Mouse (Mus musculus) spleen, embryonic (tissue): ENCODE results near the gene Pcbd2.

Experiments used
- CTCF ChIA-PET: fragments of 350-600 bp; sonication (Branson Sonifier 250); formaldehyde crosslinking; loops from one replicate; lab custom pipeline; 2022; lab: Charles Lee

Pcbd2 gene

GRCm38 (mm10) chr13:55733628-55734502 is 6.7 kb downstream of the Pcbd2 start:
- CTCF ChIA-PET, result interaction anchor here (0.7 kb wide), 1 partner anchor 20 kb away, joined by 7 read pairs; no protein-coding TSS in a partner anchor

GRCm38 (mm10) chr13:55737885-55738284 is 10.7 kb downstream of the Pcbd2 start:
- CTCF ChIA-PET, result no interaction called here

DNA sequence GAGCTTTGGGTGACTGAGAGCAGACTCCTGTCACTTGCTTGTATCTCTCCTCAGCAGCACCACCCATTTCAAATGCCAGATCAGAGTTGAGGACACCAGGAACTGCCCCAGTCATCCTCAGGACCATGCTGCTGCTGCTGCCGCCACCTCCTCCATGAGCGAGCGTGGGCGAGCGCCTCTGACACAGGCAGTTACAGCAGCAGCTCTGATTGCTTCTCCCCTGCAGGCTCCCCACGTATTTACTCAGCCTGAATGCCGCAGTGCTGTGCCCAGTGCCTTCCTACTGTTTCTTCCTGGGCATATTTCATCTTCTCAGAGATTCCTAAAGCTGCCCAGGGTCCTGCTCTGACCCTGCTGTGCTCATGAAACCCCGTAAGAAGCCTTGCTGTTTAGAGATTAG is 15.1 kb downstream of the Pcbd2 start:
- CTCF ChIA-PET, result no interaction called here

DNA sequence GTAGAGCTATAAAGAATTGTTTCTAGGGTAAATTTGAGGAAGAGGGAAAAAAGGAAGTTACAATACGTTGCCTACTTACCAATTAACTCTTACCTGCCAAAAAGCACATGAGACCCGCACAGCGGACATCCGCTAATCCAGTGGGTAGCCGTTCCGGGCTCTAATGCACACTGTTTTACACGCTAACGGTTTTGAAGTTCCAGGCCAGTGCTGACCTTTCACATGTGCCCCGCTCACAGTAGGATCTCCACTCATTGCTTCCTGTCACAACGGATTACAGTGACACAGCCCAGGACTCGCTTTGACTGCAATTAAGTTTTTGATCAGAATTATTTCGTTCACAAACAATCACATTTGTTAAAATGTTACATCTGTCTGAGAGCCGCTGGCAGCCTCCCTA is 27.2 kb downstream of the Pcbd2 start:
- CTCF ChIA-PET, result interaction anchor here (0.6 kb wide), 1 partner anchor 1722 kb away, joined by 6 read pairs; no protein-coding TSS in a partner anchor

DNA sequence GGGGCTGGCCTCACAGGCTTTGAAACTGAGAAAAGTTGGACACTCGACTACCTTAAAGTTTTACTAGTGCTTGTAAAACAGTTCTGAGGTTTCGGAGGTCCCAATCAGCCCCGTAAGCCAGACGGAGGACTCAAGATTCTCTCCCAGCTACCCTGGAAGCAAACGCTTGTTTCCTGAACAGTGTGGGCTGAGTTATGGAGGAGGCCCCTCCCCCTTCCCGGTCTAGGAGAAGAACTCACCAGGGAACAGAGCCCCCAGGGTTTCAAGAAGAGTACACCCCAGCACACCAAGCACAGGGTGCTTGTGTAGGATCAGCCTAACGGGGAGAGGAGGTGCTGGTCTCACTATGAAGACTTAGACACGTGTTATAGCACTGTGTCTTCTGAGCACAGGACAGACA is 29.6 kb downstream of the Pcbd2 start:
- CTCF ChIA-PET, result no interaction called here

GRCm38 (mm10) chr13:55757645-55758044 is 30.5 kb downstream of the Pcbd2 start:
- CTCF ChIA-PET, result no interaction called here

GRCm38 (mm10) chr13:55760576-55760975 is 33.4 kb downstream of the Pcbd2 start:
- CTCF ChIA-PET, result no interaction called here

GRCm38 (mm10) chr13:55761486-55761885 is 34.3 kb downstream of the Pcbd2 start:
- CTCF ChIA-PET, result no interaction called here

- CTCF ChIA-PET, result no interaction called here
Measured at GRCm38 (mm10) chr13:55774352-55774751, 47.2 kb downstream of the Pcbd2 start.

- CTCF ChIA-PET, result no interaction called here
Measured at GRCm38 (mm10) chr13:55775056-55775455, 47.9 kb downstream of the Pcbd2 start.

DNA sequence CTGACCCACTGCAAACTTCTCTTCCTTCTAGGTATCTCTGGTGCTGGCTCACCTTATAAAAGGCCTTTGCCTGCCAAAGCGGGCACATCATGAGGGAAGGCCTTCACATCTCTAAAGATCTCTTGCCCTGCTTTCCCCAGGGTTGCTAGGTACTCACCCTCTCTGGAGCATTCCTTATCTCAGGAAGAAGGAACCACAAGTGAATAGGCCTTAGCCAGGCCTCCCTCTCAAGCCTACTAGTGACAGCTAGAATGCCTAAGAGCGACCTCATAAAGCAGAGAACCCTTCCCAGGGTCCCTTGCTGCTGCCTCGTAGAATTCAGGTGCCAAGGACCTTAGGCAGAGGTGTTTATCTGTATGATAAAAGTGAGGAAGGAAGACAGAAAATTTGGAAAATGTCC is 57.1 kb downstream of the Pcbd2 start, which contains the start of gene Catsper3:
Gene Catsper3 (plus strand): TSS at position 301 of the 400 bp plus-strand sequence.
- CTCF ChIA-PET, result no interaction called here

DNA sequence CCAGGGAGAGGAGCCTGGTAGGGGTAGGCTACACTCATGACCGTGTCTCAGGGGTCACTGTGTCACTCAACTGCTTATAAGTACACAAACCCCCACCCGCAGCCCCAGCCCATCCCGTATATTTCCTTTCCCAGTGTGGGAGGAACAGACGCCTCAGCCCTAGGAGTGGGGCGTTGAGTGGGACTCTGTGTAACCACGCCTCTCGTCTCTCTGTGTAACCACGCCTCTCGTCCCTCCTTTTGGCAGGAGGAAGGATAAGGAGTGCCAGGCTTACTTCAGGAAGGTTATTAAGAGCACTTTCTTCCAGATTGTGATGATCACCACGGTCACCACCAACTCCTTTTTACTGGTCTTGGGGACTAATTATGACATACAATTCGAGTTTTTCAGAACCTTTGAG is 59.0 kb downstream of the Pcbd2 start:
- CTCF ChIA-PET, result no interaction called here

- CTCF ChIA-PET, result no interaction called here
Measured at GRCm38 (mm10) chr13:55801246-55801645, 74.1 kb downstream of the Pcbd2 start.

GRCm38 (mm10) chr13:55803973-55804372 is 76.8 kb downstream of the Pcbd2 start:
- CTCF ChIA-PET, result no interaction called here

DNA sequence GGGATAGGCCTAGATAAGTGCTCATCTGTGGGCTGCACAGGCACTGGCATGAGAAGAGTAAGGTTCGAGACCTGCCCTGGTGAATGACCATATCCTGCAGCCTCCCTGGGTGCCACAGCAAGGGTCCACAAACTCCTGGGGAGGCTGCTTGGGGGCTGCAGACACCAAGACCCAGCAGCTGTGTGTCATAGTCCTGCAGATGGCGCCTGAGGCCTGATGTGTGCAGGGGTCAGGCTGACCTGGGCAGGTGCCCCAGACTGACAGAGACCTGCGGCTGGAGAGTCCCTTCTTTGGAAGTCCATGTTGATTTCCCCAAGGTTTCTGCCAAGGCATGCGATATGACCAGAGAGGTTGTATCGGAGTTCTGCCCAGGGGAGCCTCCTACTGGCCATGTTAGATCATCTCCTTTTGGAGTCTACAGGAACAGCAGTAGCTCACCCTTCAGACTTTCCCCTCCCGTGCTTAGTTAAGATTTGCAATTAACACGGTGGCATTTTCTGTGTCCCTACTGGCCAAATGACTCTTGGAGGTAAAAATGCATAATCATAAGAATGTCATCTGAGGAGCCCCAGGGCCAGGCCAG is 82.0 kb downstream of the Pcbd2 start:
- CTCF ChIA-PET, result no interaction called here

GRCm38 (mm10) chr13:55809707-55810106 is 82.5 kb downstream of the Pcbd2 start:
- CTCF ChIA-PET, result no interaction called here

DNA sequence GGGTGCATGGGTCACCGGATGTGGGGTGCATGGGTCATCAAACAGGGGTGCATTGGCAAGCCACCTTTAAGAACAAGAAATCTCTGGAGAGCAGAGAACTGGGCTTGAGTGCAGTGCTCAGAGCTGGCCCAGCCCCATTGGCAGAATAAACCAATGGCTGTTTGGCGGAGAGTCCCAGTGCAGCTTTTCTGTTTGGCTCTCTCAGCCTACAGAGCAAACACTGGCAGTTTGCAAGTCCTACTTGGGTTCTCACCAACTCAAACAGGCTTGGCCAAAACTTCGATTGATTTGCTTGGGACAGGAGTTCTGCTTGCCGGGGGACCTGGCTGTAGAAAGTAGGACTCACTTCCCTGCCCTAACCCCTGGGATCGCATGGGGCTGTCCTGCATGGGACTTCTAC is 83.8 kb downstream of the Pcbd2 start:
- CTCF ChIA-PET, result no interaction called here

GRCm38 (mm10) chr13:55813490-55814016 is 86.4 kb downstream of the Pcbd2 start:
- CTCF ChIA-PET, result no interaction called here

DNA sequence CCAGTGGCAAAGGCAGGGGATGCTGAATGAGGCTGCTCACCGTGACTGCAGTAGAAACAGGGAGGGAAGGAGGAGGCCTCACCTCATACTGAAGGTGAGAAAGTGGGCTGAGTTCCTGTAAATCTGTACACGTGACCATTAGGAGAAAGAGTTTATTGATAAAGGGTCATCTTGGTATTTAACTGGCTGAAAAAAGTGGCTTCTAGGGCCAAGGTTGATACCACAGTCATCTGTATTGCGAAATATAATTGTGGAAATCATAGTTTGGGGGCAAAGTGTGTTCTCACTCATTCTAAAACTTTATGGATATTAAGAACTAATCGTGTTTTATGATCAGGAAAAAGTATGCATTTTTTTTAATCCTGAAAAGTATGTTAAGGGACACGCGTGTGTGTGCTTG is 87.7 kb downstream of the Pcbd2 start:
- CTCF ChIA-PET, result no interaction called here

DNA sequence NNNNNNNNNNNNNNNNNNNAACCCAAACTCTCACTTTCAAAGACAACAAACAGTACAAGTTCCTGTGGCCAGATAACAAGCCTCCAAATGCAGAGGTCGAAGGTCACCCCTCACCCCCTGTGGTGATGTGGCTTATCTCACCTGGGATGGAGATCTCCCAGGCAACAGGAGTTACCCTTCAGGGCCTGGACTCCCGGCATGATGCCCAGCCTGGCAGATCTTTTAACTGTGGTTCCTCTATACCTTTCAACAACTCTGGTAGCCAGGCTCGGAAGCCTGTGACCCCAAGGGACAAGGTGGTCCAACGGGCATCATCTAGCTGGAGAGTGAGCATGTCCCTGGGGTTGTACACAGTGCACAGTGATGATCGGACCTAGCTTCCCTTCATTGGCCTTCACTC is 95.3 kb downstream of the Pcbd2 start:
- CTCF ChIA-PET, result no interaction called here

DNA sequence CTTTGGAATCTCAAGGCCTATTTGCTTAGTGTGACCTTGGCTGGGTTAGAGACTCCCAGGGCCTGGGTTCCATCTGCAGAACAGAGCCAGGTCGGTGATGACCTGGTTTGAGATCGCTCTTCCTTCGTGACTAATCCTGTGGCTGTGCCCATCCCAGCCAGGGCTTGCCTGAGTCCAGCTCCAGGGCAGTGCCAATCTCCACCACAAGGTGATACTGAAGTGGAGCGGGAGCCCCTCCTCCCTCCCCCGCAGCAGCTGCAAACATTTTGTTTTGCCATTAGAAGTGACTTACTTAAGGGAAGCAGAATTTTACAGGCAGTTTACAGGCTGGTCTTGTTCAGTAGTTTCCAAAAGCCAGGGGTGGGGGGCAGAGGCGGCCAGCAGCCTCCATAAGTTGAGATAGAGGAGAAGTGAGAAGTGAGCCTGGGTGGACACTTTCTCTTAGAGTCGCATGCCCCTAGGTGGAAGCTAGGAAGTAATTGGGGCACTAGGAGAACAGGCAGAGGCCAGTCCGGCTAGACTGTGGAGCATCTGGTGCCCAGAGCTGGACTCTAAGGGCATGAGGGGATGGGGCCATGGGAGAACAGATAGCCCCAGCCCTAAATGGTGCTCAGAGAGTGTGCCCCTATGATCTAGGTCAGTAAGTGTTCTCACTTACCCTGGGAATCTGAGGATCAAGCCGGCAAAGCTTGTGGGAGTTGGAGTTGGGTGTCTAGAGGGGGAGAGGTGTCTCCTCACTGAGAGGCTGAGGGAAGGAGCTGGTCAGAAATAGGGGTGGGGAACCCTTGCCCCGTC is 97.2 kb downstream of the Pcbd2 start:
- CTCF ChIA-PET, result no interaction called here

DNA sequence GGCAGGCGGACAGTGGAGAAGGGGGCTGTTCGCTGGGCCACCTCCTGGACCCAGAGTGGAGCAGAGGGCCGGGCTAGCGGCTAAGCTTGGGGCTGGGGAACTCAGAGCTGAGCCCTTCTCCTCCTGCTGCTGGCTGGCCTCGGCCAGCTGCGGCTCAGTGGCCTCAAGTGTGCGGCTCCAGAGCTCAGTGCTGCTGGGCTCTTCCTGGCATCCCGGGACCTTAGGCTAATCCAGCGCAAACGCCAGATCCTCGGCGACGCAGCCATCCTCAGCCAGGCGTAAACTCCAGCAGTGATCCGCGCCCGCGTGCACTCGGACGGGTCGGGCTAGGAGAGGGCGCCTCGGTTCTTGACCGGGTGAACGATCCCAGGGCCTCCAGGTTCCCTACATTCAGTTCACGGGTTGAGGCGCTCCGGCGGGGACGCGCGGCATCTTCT is 98.1 kb downstream of the Pcbd2 start:
- CTCF ChIA-PET, result no interaction called here
